ENCODE assay signal across 9 mouse cellular contexts in genomic region chr5:135021814-135022213, GRCm38 (mm10). TPM values are rescaled to one million over a fixed set of nuclear protein-coding genes. Genes with fewer than 3 reads are reported as not detected.
DNase-seq lines count a peak whose midpoint lies in the region; ATAC-seq and TF ChIP-seq lines count a peak whose summit lies in the region.
"Had no signal": no experiment of that assay in that cellular context is flagged by ENCODE, and none has a peak within 500 bp of the region (broad histone marks: within the 10 kb centered on the region; RNA-seq: fewer than 3 reads in every experiment).

No protein-coding gene starts in this region.

- H3K4me2 ChIP-seq in heart, embryonic 15.5 days = no peak overlapping the region; the same call in 1 of the 2 replicates
- no peak overlapping the region for H3K4me2 ChIP-seq in lung, embryonic 15.5 days
- H3K4me2 ChIP-seq in intestine, postnatal 0 days (replicated peaks; ENCODE audit: low read depth) = no peak overlapping the region

- H3K27ac ChIP-seq in heart, embryonic 15.5 days = peak overlapping the region; percentile 86
- peak overlapping the region; percentile 70 for H3K27ac ChIP-seq in lung, embryonic 15.5 days
- H3K27ac ChIP-seq in intestine, postnatal 0 days (ENCODE audit: low read depth, low read length) = no peak overlapping the region

- peaks cover 52% of the 10 kb centered on the region for H3K4me1 ChIP-seq in heart, embryonic 15.5 days (replicated peaks)
- H3K4me1 ChIP-seq in lung, embryonic 15.5 days = peaks cover 48% of the 10 kb centered on the region
- H3K4me1 ChIP-seq in intestine, postnatal 0 days (replicated peaks; ENCODE audit: control insufficient read depth, insufficient read depth, low read length) = 0 out of 2 replicates have a peak, but pooled peaks cover 4% of the 10 kb centered on the region

- H3K36me3 ChIP-seq in heart, embryonic 15.5 days = no peaks in the 10 kb centered on the region
- H3K36me3 ChIP-seq in lung, embryonic 15.5 days = no peaks in the 10 kb centered on the region
- no peaks in the 10 kb centered on the region for H3K36me3 ChIP-seq in intestine, postnatal 0 days (ENCODE audit: control insufficient read depth, insufficient read depth)

- ATAC-seq in heart, embryonic 15.5 days (replicated peaks; ENCODE audit: insufficient number of reproducible peaks, insufficient read depth, low FRiP score, low read depth) = peak; percentile 85
- peak; percentile 55 for ATAC-seq in lung, embryonic 15.5 days (ENCODE audit: borderline replicate concordance, extremely low read depth, low FRiP score, low TSS enrichment)
- no peak for ATAC-seq in intestine, postnatal 0 days
- ATAC-seq: Patski had no signal

- H3K4me3 ChIP-seq in heart, embryonic 15.5 days = no peak overlapping the region
- no peak overlapping the region for H3K4me3 ChIP-seq in lung, embryonic 15.5 days
- no peak overlapping the region for H3K4me3 ChIP-seq in intestine, postnatal 0 days (ENCODE audit: low read depth, low read length)

- 14% methylated on average over 6 of the region's 6 CpGs for WGBS in heart, embryonic 15.5 days
- 18% methylated on average over 6 of the region's 6 CpGs for WGBS in lung, embryonic 15.5 days
- 56% methylated on average over 6 of the region's 6 CpGs for WGBS in intestine, postnatal 0 days

- no peak for TF ChIP-seq CTCF in intestine, postnatal 0 days (IDR thresholded peaks at IDR 0.05; ENCODE audit: low read depth)

- H3K9me3 ChIP-seq in heart, embryonic 15.5 days (replicated peaks) = no peaks in the 10 kb centered on the region
- no peaks in the 10 kb centered on the region for H3K9me3 ChIP-seq in lung, embryonic 15.5 days
- H3K9me3 ChIP-seq in intestine, postnatal 0 days (ENCODE audit: control insufficient read depth) = no peaks in the 10 kb centered on the region

- no peak overlapping the region for H3K9ac ChIP-seq in heart, embryonic 15.5 days
- no peak overlapping the region for H3K9ac ChIP-seq in lung, embryonic 15.5 days
- H3K9ac ChIP-seq in intestine, postnatal 0 days (ENCODE audit: low read depth, low read length) = no peak overlapping the region

- no peaks in the 10 kb centered on the region for H3K27me3 ChIP-seq in heart, embryonic 15.5 days
- H3K27me3 ChIP-seq in lung, embryonic 15.5 days = no peaks in the 10 kb centered on the region
- no peaks in the 10 kb centered on the region for H3K27me3 ChIP-seq in intestine, postnatal 0 days (replicated peaks; ENCODE audit: control insufficient read depth, insufficient read depth, low read length)
- H3K27me3 ChIP-seq: Patski had no signal

- DNase-seq in layer of hippocampus, postnatal 10 days (ENCODE audit: low spot score in 2 of 2) = peak; percentile 43 to 57
- no peak for DNase-seq in layer of hippocampus, postnatal 36 days
- peak; percentile 91 for DNase-seq in brain, adult 2 months (ENCODE audit: low read depth, low spot score)
- DNase-seq in layer of hippocampus, adult 8-10 months (ENCODE audit: low spot score in 2 of 2) = no peak
- DNase-seq in embryo, embryonic 11 days = no peak

RNA-seq across cellular contexts. Expression of gene Stx1a, which starts 1.5 kb away (rescaled TPM):
- 100 to 1,000 TPM; 182 to 196 TPM for total RNA-seq in layer of hippocampus, postnatal 10 days (2021)
- total RNA-seq in layer of hippocampus, postnatal 36 days (2021) = 10 to 100 TPM; 96.3 to 96.4 TPM
- 6.2 and 10.2 TPM in 2 replicates for polyA plus RNA-seq in heart, embryonic 15.5 days (2015; fragmentation: Nextera tagmentation; extraction: Ambion mirVana)
- polyA plus RNA-seq in lung, embryonic 15.5 days (2015; fragmentation: Nextera tagmentation; extraction: Ambion mirVana) = 11.9 and 13.2 TPM in 2 replicates
- polyA plus RNA-seq in intestine, postnatal 0 days (2015; fragmentation: Nextera tagmentation; extraction: Ambion mirVana) = 5.6 and 6.5 TPM in 2 replicates
- total RNA-seq in layer of hippocampus, adult 8-10 months (2022) = 10 to 100 TPM; 84.7 to 93.8 (median 89.2) TPM

RNA-seq across cellular contexts. Expression of gene Abhd11, which starts 12.9 kb away (rescaled TPM):
- 10 to 100 TPM; 41.1 to 49.2 TPM for total RNA-seq in layer of hippocampus, postnatal 10 days (2021)
- 10 to 100 TPM; 27.7 to 33.1 TPM for total RNA-seq in layer of hippocampus, postnatal 36 days (2021)
- 70.0 and 74.5 TPM in 2 replicates for polyA plus RNA-seq in heart, embryonic 15.5 days (2015; fragmentation: Nextera tagmentation; extraction: Ambion mirVana)
- polyA plus RNA-seq in lung, embryonic 15.5 days (2015; fragmentation: Nextera tagmentation; extraction: Ambion mirVana) = 66.7 and 66.9 TPM in 2 replicates
- polyA plus RNA-seq in intestine, postnatal 0 days (2015; fragmentation: Nextera tagmentation; extraction: Ambion mirVana) = 60.1 and 61.9 TPM in 2 replicates
- total RNA-seq in layer of hippocampus, adult 8-10 months (2022) = 10 to 100 TPM; 30.3 to 35.3 (median 33.6) TPM

RNA-seq across cellular contexts. Expression of gene Cldn3, which starts 35.8 kb away (rescaled TPM):
- total RNA-seq in layer of hippocampus, postnatal 10 days (2021) = 1 to 10 TPM; 3.5 to 5.2 TPM
- total RNA-seq in layer of hippocampus, postnatal 36 days (2021) = under 1 TPM; 0.61 to 0.92 TPM
- polyA plus RNA-seq in heart, embryonic 15.5 days (2015; fragmentation: Nextera tagmentation; extraction: Ambion mirVana) = 7.7 and 18.1 TPM in 2 replicates
- polyA plus RNA-seq in lung, embryonic 15.5 days (2015; fragmentation: Nextera tagmentation; extraction: Ambion mirVana) = 241 and 259 TPM in 2 replicates
- 96.0 and 116 TPM in 2 replicates for polyA plus RNA-seq in intestine, postnatal 0 days (2015; fragmentation: Nextera tagmentation; extraction: Ambion mirVana)
- total RNA-seq in layer of hippocampus, adult 8-10 months (2022) = under 1 TPM; 0.61 to 0.87 (median 0.81) TPM
- polyA plus RNA-seq: Patski had no signal

RNA-seq across cellular contexts. Expression of gene Dnajc30, which starts 42.2 kb away (rescaled TPM):
- total RNA-seq in layer of hippocampus, postnatal 10 days (2021) = 10 to 100 TPM; 35.5 to 38.0 TPM
- 10 to 100 TPM; 38.3 to 38.4 TPM for total RNA-seq in layer of hippocampus, postnatal 36 days (2021)
- 27.2 and 32.1 TPM in 2 replicates for polyA plus RNA-seq in heart, embryonic 15.5 days (2015; fragmentation: Nextera tagmentation; extraction: Ambion mirVana)
- 29.1 and 31.7 TPM in 2 replicates for polyA plus RNA-seq in lung, embryonic 15.5 days (2015; fragmentation: Nextera tagmentation; extraction: Ambion mirVana)
- polyA plus RNA-seq in intestine, postnatal 0 days (2015; fragmentation: Nextera tagmentation; extraction: Ambion mirVana) = 35.9 and 40.7 TPM in 2 replicates
- total RNA-seq in layer of hippocampus, adult 8-10 months (2022) = 10 to 100 TPM; 36.5 to 43.4 (median 38.6) TPM

RNA-seq across cellular contexts. Expression of gene Bud23, which starts 42.9 kb away (rescaled TPM):
- total RNA-seq in layer of hippocampus, postnatal 10 days (2021) = 10 to 100 TPM; 49.8 to 54.7 TPM
- total RNA-seq in layer of hippocampus, postnatal 36 days (2021) = 10 to 100 TPM; 49.4 to 60.1 TPM
- 49.4 and 68.2 TPM in 2 replicates for polyA plus RNA-seq in heart, embryonic 15.5 days (2015; fragmentation: Nextera tagmentation; extraction: Ambion mirVana)
- polyA plus RNA-seq in lung, embryonic 15.5 days (2015; fragmentation: Nextera tagmentation; extraction: Ambion mirVana) = 117 and 124 TPM in 2 replicates
- polyA plus RNA-seq in intestine, postnatal 0 days (2015; fragmentation: Nextera tagmentation; extraction: Ambion mirVana) = 40.0 and 40.6 TPM in 2 replicates
- total RNA-seq in layer of hippocampus, adult 8-10 months (2022) = 10 to 100 TPM; 46.6 to 64.1 (median 52.9) TPM

Comparison
In these comparisons a context has a peak if more than half of its experiments do, and no peak if none do; other contexts are left out.
1. DNase-seq: peak in layer of hippocampus, postnatal 10 days (2 of 2) and brain, adult 2 months (single experiment); none in layer of hippocampus, postnatal 36 days (0 of 2), layer of hippocampus, adult 8-10 months (0 of 2) and embryo, embryonic 11 days (single experiment).